Mouse (Mus musculus) cortical plate, adult 2 months (tissue): ENCODE measurements around the gene Sema5a.

Experiments
- CTCF ChIP-seq: fragments of 200-500 bp; IDR thresholded peaks from 2 replicates; pipeline ENCODE4 v1.5.1; 2011; ENCODE audit warnings: mild to moderate bottlenecking, control low read depth, low read length; ENCODE audit not compliant: insufficient read depth; ENCODE audit errors: extremely low read depth
- POLR2A ChIP-seq: fragments of 200-500 bp; IDR thresholded peaks from 2 replicates; pipeline ENCODE4 v1.6.1; 2011; ENCODE audit warnings: mild to moderate bottlenecking, low read length, control low read depth; ENCODE audit not compliant: insufficient read depth; ENCODE audit errors: extremely low read depth

GRCm38 (mm10) chr15:32322455-32323220 lies 78.0 kb downstream of the Sema5a start:
- TF ChIP-seq CTCF (no peak), POLR2A (no peak)
